Mouse (Mus musculus) thymus, postnatal 10 days (tissue): ENCODE results near the gene Dennd2c.
"Not testable (repeated sequence)": the region's sequence is repeated elsewhere in the genome, so short reads cannot be mapped to it uniquely, and the experiment has no call there.

ENCODE experiments used
- DNase-seq, 2 experiments: peaks; one replicate each; pipeline ENCODE4 v3.0.0; 2021; ENCODE audit warnings: low spot score in 2 of 2

Dennd2c gene

GRCm38 (mm10) chr3:103214593-103215285 is 112.3 kb downstream of the Dennd2c start:
- no peak for DNase-seq

DNA sequence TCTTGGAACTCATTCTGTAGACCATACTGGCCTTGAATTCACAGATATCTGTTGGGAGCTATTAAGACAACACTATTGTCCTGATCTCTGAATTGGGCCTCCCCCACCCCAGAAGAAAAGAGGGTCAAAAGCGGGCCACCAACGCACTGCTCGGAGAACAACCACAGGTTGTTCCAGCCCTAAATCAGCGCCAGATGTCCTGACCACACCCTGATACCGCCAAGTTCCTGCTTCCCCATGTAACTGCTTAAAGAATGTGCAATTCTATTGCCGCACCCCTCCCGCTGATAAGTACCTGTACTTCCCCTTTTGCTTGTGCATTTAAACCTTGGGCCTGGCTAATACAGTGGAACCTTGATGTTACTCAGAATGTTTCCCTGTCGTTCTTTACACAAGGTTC is 113.0 kb downstream of the Dennd2c start:
- DNase-seq, result not testable (repeated sequence)
